Mouse (Mus musculus): ENCODE results near the gene H2-Q1. TPM values are rescaled to one million over a fixed set of nuclear protein-coding genes. Genes with fewer than 3 reads are reported as not detected.
"Not testable (repeated sequence)": the region's sequence is repeated elsewhere in the genome, so short reads cannot be mapped to it uniquely, and the experiment has no call there.

Gene H2-Q1
- total RNA-seq (2021) = under 1 TPM; 0.15 to 0.25 TPM
- long read RNA-seq = 0 reads

DNA sequence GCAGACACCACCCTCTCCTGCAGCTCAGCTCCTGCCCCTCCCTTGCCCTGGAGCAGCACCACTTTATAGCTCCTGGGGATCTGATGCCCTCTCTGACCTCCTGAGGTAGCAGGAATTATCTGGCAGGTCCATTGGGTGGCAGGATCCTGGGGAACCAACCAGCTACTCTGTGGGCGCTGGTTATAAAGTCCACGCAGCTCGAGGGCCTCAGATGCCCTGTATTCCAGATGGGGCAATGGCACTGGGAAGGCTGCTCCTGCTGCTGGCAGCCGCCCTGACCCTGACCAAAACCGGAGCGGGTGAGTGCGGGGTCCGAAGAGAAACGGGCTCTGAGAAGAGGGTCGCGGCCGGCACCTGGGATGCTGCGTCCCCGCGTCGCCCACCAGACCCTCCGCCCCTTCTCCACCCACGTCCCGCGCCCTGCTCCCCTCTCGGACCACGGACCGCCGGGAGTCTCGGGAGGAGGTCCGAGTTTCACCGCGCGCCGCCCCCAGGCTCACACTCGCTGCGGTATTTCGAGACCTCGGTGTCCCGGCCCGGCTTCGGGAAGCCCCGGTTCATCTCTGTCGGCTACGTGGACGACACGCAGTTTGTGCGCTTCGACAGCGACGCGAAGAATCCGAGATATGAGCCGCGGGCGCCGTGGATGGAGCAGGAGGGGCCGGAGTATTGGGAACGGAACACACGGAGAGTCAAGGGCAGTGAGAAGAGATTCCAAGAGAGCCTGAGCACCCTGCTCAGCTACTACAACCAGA is at the start of gene H2-Q1:
Gene H2-Q1, plus strand, starts transcription at position 79 of the 755 bp plus-strand sequence.
- DNase-seq (ENCODE audit: low spot score in 2 of 2) = no peak

- no peak for DNase-seq (ENCODE audit: low spot score in 2 of 2)
Observed at GRCm38 (mm10) chr17:35272249-35272648, 48.0 kb upstream of the H2-Q1 start.

DNA sequence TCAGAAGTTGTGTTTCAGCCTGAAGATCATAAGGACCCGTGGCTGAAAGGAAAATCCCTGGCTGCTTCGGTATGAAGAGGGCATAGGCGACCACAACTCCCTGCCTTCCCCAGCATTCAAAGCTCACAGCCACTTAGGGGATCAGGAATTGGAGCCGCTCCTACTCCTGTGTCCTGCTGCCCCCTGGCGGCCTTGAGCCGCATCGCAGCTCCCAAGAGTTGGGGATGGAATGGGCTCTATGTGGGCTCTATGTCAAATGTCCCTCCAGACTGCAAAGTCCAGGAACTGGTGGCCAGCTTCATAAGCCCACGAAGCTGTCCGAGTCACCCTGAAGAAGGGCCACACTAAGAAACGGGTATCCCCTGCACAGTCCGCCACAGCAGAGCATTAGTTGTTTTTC is 45.4 kb upstream of the H2-Q1 start:
- DNase-seq (ENCODE audit: low spot score in 2 of 2) = peak; percentile 63 to 89

DNA sequence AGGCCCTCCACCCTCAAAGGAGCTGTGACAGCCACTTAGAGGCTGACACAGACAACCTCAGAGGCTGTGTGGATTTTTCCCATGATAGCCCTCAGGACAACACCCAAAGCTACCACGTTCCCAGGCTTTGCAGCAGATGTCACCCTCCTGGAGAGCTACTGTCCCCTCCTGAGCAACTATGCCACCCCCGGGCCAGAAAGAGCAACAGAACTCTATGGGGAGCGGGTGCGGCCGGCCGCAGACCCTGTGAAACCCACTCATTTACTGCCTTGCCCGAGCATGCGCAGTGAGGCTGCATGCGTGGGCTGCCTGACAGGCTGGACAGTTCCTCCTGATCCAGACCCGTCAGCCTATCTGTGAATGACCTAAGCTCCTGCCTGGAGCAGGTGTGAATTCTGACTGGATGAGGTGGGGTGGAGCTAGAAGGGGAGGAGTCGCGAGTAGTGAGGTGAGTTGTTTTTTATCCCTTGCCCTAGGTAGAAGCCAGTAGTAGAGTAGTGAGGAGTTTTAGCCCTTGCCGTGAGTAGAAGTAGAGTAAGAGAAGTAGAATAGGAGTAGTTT is 43.8 kb upstream of the H2-Q1 start:
- DNase-seq (ENCODE audit: low spot score in 2 of 2) = no peak

GRCm38 (mm10) chr17:35278049-35278448 is 42.2 kb upstream of the H2-Q1 start:
- DNase-seq (ENCODE audit: low spot score in 2 of 2) = no peak

GRCm38 (mm10) chr17:35278957-35279688 is 41.1 kb upstream of the H2-Q1 start:
- DNase-seq (ENCODE audit: low spot score in 2 of 2) = no peak

GRCm38 (mm10) chr17:35280276-35280675 is 39.9 kb upstream of the H2-Q1 start:
- no peak for DNase-seq (ENCODE audit: low spot score in 2 of 2)

DNA sequence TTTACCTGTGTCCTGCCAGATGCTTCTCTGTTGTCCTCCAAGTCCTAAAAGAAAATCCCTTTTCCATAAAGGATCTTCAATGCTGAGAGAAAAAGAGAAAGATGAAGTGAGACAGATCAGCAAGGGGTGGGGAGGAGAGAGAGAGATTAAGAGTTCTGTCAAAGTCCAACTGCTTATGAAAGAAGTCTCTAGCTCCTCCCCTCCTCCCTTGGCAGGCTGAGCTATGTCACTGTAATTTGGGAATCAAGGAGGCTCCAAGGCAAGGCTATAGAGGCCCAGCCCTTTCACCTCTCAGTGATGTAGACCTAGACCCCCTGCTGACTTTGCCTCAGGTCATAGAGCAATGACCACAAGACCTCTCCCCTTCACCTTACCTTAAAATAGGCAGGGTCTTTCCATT is 34.8 kb upstream of the H2-Q1 start:
- no peak for DNase-seq (ENCODE audit: low spot score in 2 of 2)

DNA sequence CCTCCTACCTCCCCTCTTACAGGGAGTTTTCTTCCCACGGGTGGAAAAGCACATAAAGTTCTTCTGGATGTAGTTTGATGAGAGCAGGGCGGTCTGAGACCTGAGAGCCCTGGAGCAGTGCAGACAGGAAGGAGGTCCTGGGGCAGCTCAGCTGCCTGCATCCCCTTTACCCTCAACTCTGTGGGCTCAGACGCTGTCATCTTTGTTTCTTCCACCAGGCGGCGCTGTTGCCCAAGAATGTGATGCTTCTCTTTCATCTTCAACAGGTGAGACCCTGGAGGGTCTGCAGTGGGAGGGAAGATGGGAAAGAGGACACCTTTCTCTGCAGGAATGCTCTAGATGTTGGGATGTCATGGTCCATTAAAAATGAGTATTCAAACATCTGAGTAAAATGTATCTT is 24.4 kb upstream of the H2-Q1 start:
- DNase-seq (ENCODE audit: low spot score in 2 of 2) = peak in 1 of 2 experiments; percentile 53

DNA sequence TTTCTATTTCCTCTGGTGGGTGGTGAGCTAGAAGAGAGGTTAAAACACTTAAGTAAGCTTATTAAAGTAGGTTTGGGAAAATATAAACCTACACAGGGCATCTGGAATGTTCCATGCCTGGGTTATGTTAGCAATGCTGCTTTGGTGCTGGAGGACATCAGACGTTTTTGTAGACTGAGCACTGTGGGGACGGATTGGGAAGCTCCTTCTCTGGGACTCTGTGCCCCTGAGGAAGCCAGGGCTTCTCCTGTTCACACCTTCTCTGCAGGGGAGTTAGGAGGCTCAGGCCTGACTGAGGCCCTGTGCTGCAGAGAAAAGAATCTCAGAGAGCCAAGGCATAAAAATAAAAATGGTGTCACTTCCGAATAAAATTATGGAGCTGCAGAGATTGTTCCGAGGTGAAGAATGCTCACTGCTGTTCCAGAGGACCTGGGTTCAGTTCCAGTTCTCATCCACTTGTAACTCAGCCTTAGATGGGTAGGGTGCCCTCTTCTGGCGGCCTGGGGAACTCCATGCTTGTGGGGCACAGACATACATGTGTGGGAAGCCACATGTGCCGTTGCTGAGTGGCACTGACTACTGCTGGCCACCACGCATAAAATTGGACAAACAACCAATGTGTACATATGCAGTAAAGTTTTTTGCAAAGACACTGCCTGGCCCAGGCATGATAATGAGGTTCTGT is 19.8 kb upstream of the H2-Q1 start:
- DNase-seq (ENCODE audit: low spot score in 2 of 2) = not testable (repeated sequence)

- peak; percentile 67 to 91 for DNase-seq (ENCODE audit: low spot score in 2 of 2)
Observed at GRCm38 (mm10) chr17:35301645-35302258, 18.5 kb upstream of the H2-Q1 start.

- no peak for DNase-seq (ENCODE audit: low spot score in 2 of 2)
Observed at GRCm38 (mm10) chr17:35303271-35303670, 16.9 kb upstream of the H2-Q1 start.

DNA sequence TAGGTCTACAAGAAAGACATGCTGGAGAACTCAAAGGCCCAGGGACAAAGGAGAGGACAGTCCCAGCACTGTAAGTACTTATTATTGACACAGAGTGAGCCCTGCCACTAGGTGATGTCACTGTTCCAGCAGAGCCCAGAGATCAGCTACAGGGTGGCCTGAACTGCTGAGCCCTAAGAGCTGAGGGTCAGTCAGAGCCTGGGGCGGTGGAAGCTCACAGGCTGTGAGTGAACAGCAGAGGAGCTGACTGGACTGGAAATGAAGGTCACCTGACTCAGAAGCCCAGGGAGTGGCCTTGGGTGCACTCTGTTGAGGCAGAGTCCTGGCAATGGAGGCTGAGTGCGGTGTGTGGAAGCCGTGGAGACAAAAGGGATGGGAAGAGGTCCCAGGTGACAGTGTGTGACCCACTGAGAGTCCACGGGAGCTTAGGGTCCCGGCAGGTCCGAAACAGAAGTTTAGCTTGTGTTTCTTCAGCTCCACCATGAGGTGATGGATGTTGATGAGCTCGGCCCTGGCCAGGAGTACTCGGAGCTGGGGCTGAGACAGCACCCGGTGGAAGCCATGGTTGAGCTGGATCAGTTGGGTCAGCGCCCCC is 16.4 kb upstream of the H2-Q1 start:
- no peak for DNase-seq (ENCODE audit: low spot score in 2 of 2)

DNA sequence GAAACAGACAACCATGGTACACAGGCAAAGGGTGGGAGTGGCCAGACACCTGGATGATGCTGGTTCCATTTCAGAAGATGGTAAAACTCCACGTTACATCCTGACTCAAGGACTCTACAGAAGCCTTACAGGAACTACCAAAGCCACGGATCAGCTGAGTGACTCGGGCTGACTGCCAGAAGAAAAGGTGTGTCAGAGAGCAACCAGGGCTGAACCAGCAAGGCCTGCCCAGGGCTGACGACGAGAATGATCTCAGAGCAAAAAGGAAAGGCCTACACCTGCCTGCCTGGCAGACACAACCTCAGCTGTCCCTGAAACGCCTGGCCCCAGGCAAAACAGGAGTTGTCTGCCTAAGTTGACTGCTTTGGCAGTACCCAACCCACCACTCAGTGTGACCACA is 15.7 kb upstream of the H2-Q1 start:
- no peak for DNase-seq (ENCODE audit: low spot score in 2 of 2)

- not testable (repeated sequence) for DNase-seq (ENCODE audit: low spot score in 2 of 2)
Observed at GRCm38 (mm10) chr17:35304921-35305320, 15.3 kb upstream of the H2-Q1 start.

- DNase-seq (ENCODE audit: low spot score in 2 of 2) = no peak
Observed at GRCm38 (mm10) chr17:35318671-35319070, 1.5 kb upstream of the H2-Q1 start.

DNA sequence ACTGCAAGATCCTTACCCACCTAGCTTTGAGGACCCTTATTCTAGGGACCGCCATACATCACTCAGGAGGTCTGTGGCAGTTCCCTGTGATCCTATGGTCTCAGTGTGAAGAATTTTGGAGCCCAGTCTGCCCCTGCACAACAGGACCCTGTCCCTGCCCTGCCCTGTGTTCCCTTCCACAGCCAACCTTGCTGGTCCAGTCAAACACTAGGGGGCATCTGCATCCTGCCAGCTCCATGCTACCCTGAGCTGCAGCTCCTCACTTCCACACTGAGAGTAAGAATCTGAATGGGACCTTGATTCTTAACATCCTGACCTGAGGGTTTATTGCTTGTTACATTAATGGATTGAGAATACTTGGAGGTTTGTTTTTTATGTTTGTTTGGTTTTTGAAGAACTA is 4.9 kb downstream of the H2-Q1 start:
- not testable (repeated sequence) for DNase-seq (ENCODE audit: low spot score in 2 of 2)

DNA sequence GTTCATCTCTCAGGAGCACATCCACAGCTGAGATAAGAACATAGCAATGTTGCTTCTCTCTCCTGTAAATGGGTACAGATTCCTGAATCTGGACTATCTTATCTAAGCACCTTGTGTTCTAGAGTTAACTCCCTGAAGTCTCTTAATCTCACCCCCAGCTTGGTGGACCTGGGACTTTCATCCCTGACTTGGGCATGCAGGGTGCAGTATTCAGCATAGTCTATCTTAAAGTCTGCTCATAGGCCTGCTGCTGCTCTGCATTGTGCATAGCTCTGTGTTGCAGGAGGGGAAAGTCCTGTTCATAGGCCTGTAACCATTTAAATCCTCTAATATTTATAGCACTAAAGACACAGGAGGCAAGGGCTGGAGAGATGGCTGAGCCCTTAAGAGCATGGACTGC is 5.8 kb downstream of the H2-Q1 start:
- DNase-seq (ENCODE audit: low spot score in 2 of 2) = not testable (repeated sequence)

DNA sequence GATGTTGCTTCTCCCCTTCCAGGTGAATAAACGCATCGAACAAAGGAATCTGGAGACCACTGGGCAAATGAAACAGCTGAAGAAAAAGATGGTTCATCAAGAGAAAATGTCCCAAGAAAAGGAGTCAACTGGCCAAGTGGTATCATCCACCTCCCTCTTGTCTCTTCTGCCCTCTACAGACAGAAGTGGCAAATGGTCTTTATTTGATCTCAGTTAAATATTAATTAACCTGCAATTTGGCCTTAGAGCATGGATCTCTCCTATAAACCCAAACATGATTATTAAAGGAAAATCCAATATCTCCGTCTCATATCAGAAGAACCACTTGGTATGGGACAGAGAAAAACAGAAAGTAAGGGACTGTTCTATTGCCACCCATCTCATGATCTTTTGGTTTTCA is 9.5 kb downstream of the H2-Q1 start:
- DNase-seq (ENCODE audit: low spot score in 2 of 2) = not testable (repeated sequence)

DNA sequence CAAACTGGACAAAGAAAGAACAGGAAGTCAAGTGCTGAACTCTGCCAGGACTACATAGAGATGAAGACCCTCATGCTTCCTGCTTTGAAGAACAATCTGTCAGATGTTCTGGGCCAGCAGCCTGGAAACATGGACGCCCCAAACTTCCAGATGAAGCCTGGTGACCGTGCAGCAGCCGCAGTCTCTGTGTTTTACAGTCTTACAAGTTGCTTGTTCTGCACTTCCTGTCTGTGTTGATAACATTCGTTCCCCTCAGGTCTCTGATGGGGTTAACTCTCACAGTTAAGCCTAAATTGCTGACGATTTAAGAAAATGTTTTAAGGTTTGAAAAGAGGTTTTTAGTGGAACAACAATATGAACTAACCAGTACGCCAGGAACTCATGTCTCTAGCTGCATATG is 11.3 kb downstream of the H2-Q1 start:
- DNase-seq (ENCODE audit: low spot score in 2 of 2) = not testable (repeated sequence)
